Mouse (Mus musculus) left cerebral cortex, adult 8-10 months (tissue): ENCODE data around the gene Hmgb1. TPM values are rescaled to one million over a fixed set of nuclear protein-coding genes. Genes with fewer than 3 reads are reported as not detected.

Experiments
- DNase-seq, 2 experiments: peaks; one replicate each; pipeline ENCODE4 v3.0.0; 2022; ENCODE audit warnings: low spot score in 2 of 2
- total RNA-seq, 4 experiments: library from RNA; stranded (reverse); gene quantifications; 2 replicates each; pipeline ENCODE4 v1.2.4; 2022

Gene Hmgb1
- total RNA-seq, 4 experiments from 2014 or later, result 120 to 137 (median 132) TPM

- DNase-seq, result no peak
Measured at GRCm38 (mm10) chr5:149067501-149067961, 116.8 kb downstream of the Hmgb1 start.

- no peak for DNase-seq
Measured at GRCm38 (mm10) chr5:149062833-149063232, 121.5 kb downstream of the Hmgb1 start.

- DNase-seq, result peak in 1 of 2 experiments; percentile 26
Measured at GRCm38 (mm10) chr5:149053352-149054168, 130.7 kb downstream of the Hmgb1 start.

- peak; percentile 98 for DNase-seq
Measured at GRCm38 (mm10) chr5:149052421-149053338, 131.6 kb downstream of the Hmgb1 start.

GRCm38 (mm10) chr5:149051571-149052420 is 132.5 kb downstream of the Hmgb1 start:
- peak; percentile 68 to 82 for DNase-seq

GRCm38 (mm10) chr5:149051194-149051570 is 133.1 kb downstream of the Hmgb1 start:
- DNase-seq, result no peak

- DNase-seq, result no peak
Measured at GRCm38 (mm10) chr5:149050588-149051160, 133.6 kb downstream of the Hmgb1 start.

GRCm38 (mm10) chr5:149049435-149049834 is 134.9 kb downstream of the Hmgb1 start:
- no peak for DNase-seq

GRCm38 (mm10) chr5:149048961-149049360 is 135.3 kb downstream of the Hmgb1 start:
- DNase-seq, result no peak

- DNase-seq, result no peak
Measured at GRCm38 (mm10) chr5:149046650-149047049, 137.6 kb downstream of the Hmgb1 start.

- DNase-seq, result no peak
Measured at GRCm38 (mm10) chr5:149045470-149046085, 138.7 kb downstream of the Hmgb1 start.

- no peak for DNase-seq
Measured at GRCm38 (mm10) chr5:149045054-149045453, 139.2 kb downstream of the Hmgb1 start.

GRCm38 (mm10) chr5:149044067-149044466 is 140.2 kb downstream of the Hmgb1 start:
- no peak for DNase-seq

GRCm38 (mm10) chr5:149043240-149043639 is 141.0 kb downstream of the Hmgb1 start:
- no peak for DNase-seq

GRCm38 (mm10) chr5:149039825-149040224 is 144.5 kb downstream of the Hmgb1 start:
- no peak for DNase-seq

- DNase-seq, result no peak
Measured at GRCm38 (mm10) chr5:149037729-149038128, 146.6 kb downstream of the Hmgb1 start.

GRCm38 (mm10) chr5:149036920-149037319 is 147.4 kb downstream of the Hmgb1 start:
- DNase-seq, result no peak

GRCm38 (mm10) chr5:149032438-149032837 is 151.9 kb downstream of the Hmgb1 start:
- no peak for DNase-seq

- DNase-seq, result no peak
Measured at GRCm38 (mm10) chr5:149031199-149031750, 153.0 kb downstream of the Hmgb1 start.

- DNase-seq, result no peak
Measured at GRCm38 (mm10) chr5:149030103-149030502, 154.2 kb downstream of the Hmgb1 start.
